26 mouse cellular contexts compared by ENCODE assay signal in the genomic region with DNA sequence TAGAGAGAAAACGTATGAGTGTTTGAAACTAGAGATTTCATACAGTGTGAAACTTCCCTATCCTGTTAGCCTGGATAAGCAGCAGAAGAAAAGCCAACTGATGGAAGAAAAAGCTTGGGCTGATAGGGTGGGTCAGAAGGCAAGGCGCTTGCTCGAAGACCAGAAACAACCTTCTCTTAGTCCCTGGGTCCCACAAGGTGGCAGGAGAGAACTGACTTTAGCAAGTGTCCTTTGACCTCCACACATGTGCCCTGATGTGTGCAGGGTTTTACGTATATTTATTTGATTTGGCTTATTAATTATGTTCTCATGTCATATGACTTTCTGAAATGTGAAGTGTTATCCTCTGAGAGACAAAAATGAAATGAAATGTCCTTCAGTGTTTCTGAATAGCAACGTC.
DNase-seq lines count a peak whose midpoint lies in the region; ATAC-seq and TF ChIP-seq lines count a peak whose summit lies in the region.
"Had no signal": no experiment of that assay in that cellular context is flagged by ENCODE, and none has a peak within 500 bp of the region (broad histone marks: within the 10 kb centered on the region; RNA-seq: fewer than 3 reads in every experiment).

No protein-coding gene starts in this region.

- H3K27ac ChIP-seq in gastrocnemius, adult 2 months: no peak overlapping the region
- no peak overlapping the region for H3K27ac ChIP-seq in kidney, adult 2 months (ENCODE audit: insufficient read depth, low read depth, low read length)
- no peak overlapping the region for H3K27ac ChIP-seq in midbrain, postnatal 0 days (ENCODE audit: low read depth, low read length)
- no peak overlapping the region for H3K27ac ChIP-seq in midbrain, embryonic 10.5 days (replicated peaks)
- no peak overlapping the region for H3K27ac ChIP-seq in CH12.LX (ENCODE audit: insufficient read depth, low read depth)
- H3K27ac ChIP-seq in hindbrain, embryonic 12.5 days: no peak overlapping the region
- H3K27ac ChIP-seq: embryonic facial prominence, embryonic 13.5 days; forebrain, embryonic 10.5 days; heart, embryonic 13.5 days; hindbrain, postnatal 0 days; intestine, embryonic 15.5 days; limb, embryonic 10.5 days; limb, embryonic 15.5 days; liver, embryonic 14.5 days; midbrain, embryonic 12.5 days; neural tube, embryonic 13.5 days had no signal

- peak; percentile 23; the same call in 1 of the 2 replicates for TF ChIP-seq CTCF in gastrocnemius, adult 2 months (IDR thresholded peaks at IDR 0.05)
- peak; percentile 33 for TF ChIP-seq CTCF in kidney, adult 2 months (conservative IDR thresholded peaks at IDR 0.05; ENCODE audit: insufficient read depth, insufficient read length, low read depth, low read length)
- peak; percentile 19 for TF ChIP-seq CTCF in midbrain, postnatal 0 days (IDR thresholded peaks at IDR 0.05)
- 0 out of 4 replicates have a peak, but pooled peaks of 1 of the 2 experiments have one; percentile 30 for TF ChIP-seq CTCF in CH12.LX (conservative IDR thresholded peaks at IDR 0.05 in 1 of 2, IDR thresholded peaks at IDR 0.05 in 1 of 2; ENCODE audit: low read depth in 2 of 2, low read length in 2 of 2)

- TF ChIP-seq RAD21 in CH12.LX (IDR thresholded peaks at IDR 0.05; ENCODE audit: low read depth, low read length): peak; percentile 45

- H3K27me3 ChIP-seq in kidney, adult 2 months (replicated peaks; ENCODE audit: control insufficient read depth, insufficient read depth, low read length): no peaks in the 10 kb centered on the region
- H3K27me3 ChIP-seq in midbrain, postnatal 0 days (ENCODE audit: insufficient read depth, low read length): no peaks in the 10 kb centered on the region
- H3K27me3 ChIP-seq in midbrain, embryonic 10.5 days (ENCODE audit: low read depth, poor library complexity, severe bottlenecking): no peaks in the 10 kb centered on the region
- no peaks in the 10 kb centered on the region for H3K27me3 ChIP-seq in CH12.LX (replicated peaks)
- H3K27me3 ChIP-seq in hindbrain, embryonic 12.5 days: no peaks in the 10 kb centered on the region
- H3K27me3 ChIP-seq: embryonic facial prominence, embryonic 13.5 days; heart, embryonic 13.5 days; intestine, embryonic 15.5 days; limb, embryonic 15.5 days; neural tube, embryonic 13.5 days had no signal

- no peak overlapping the region for H3K9ac ChIP-seq in midbrain, postnatal 0 days (replicated peaks; ENCODE audit: low read length, poor library complexity, severe bottlenecking)
- H3K9ac ChIP-seq in CH12.LX (ENCODE audit: insufficient read depth, low read depth): no peak overlapping the region
- no peak overlapping the region for H3K9ac ChIP-seq in hindbrain, embryonic 12.5 days
- H3K9ac ChIP-seq: embryonic facial prominence, embryonic 13.5 days; forebrain, postnatal 0 days; heart, embryonic 13.5 days; intestine, embryonic 15.5 days; limb, embryonic 15.5 days; liver, embryonic 14.5 days; lung, embryonic 14.5 days; midbrain, embryonic 12.5 days; neural tube, embryonic 13.5 days had no signal

- no peaks in the 10 kb centered on the region for H3K36me3 ChIP-seq in kidney, adult 2 months (ENCODE audit: control insufficient read depth, insufficient read depth, low read length)
- no peaks in the 10 kb centered on the region for H3K36me3 ChIP-seq in midbrain, postnatal 0 days (ENCODE audit: insufficient read depth, low read length)
- H3K36me3 ChIP-seq in midbrain, embryonic 10.5 days: no peaks in the 10 kb centered on the region
- H3K36me3 ChIP-seq in CH12.LX (replicated peaks in 1 of 2; ENCODE audit: control insufficient read depth in 1 of 2, insufficient read depth in 1 of 2, low read length in 1 of 2): peaks cover 8 to 39% of the 10 kb centered on the region in 2 experiments
- no peaks in the 10 kb centered on the region for H3K36me3 ChIP-seq in hindbrain, embryonic 12.5 days
- H3K36me3 ChIP-seq: forebrain, embryonic 10.5 days; heart, embryonic 13.5 days; intestine, embryonic 15.5 days; limb, embryonic 10.5 days; midbrain, embryonic 12.5 days had no signal

- no peak overlapping the region for H3K4me2 ChIP-seq in midbrain, postnatal 0 days (ENCODE audit: low read depth, low read length, poor library complexity, severe bottlenecking)
- H3K4me2 ChIP-seq in CH12.LX (ENCODE audit: insufficient read depth, low read depth, poor library complexity, severe bottlenecking): no peak overlapping the region
- no peak overlapping the region for H3K4me2 ChIP-seq in hindbrain, embryonic 12.5 days (replicated peaks)
- H3K4me2 ChIP-seq: embryonic facial prominence, embryonic 13.5 days; heart, embryonic 13.5 days; intestine, embryonic 15.5 days; limb, embryonic 15.5 days; lung, embryonic 14.5 days; midbrain, embryonic 12.5 days; neural tube, embryonic 13.5 days had no signal

- in situ Hi-C loops in CH12.LX (cut with MboI; ENCODE audit: low pct_ligation_motif_present, low pct_unique_long_range_greater_than_20kb, low sequenced_read_pairs): no loop called here

- no peaks in the 10 kb centered on the region for H3K9me3 ChIP-seq in midbrain, postnatal 0 days (ENCODE audit: low read length)
- H3K9me3 ChIP-seq in midbrain, embryonic 10.5 days (replicated peaks): no peaks in the 10 kb centered on the region
- H3K9me3 ChIP-seq in CH12.LX (replicated peaks; ENCODE audit: low read length): no peaks in the 10 kb centered on the region
- no peaks in the 10 kb centered on the region for H3K9me3 ChIP-seq in hindbrain, embryonic 12.5 days (replicated peaks)
- H3K9me3 ChIP-seq: embryonic facial prominence, embryonic 13.5 days; forebrain, embryonic 10.5 days; heart, embryonic 13.5 days; intestine, embryonic 15.5 days; limb, embryonic 10.5 days; limb, embryonic 15.5 days; midbrain, embryonic 12.5 days; neural tube, embryonic 13.5 days had no signal

- WGBS in kidney, adult 2 months: 91% methylated on average over 5 of the region's 5 CpGs
- 86% methylated on average over 5 of the region's 5 CpGs for WGBS in midbrain, postnatal 0 days
- 82% methylated on average over 5 of the region's 5 CpGs for WGBS in midbrain, embryonic 10.5 days
- WGBS in hindbrain, embryonic 12.5 days: 78% methylated on average over 5 of the region's 5 CpGs

- intact Hi-C loops in gastrocnemius, adult 2 months (cut with DNase I): no loop called here

- DNase-seq in gastrocnemius, adult 2 months: no peak
- no peak for DNase-seq in gastrocnemius, postnatal 10 days
- DNase-seq in kidney, adult 2 months: no peak
- DNase-seq in kidney, postnatal 25 days: no peak
- DNase-seq in midbrain, postnatal 0 days (ENCODE audit: low spot score): no peak
- DNase-seq in midbrain, embryonic 10.5 days (ENCODE audit: low spot score): no peak
- no peak for DNase-seq in CH12.LX (ENCODE audit: extremely low read depth)
- DNase-seq: adrenal gland, postnatal 25 days; cerebellum, adult 18-20 months; cerebellum, postnatal 10 days; forebrain, postnatal 0 days; gastrocnemius, postnatal 14 days; heart, postnatal 14 days; kidney, postnatal 4 days; lung, embryonic 14.5 days had no signal

- no peaks in the 10 kb centered on the region for H3K79me2 ChIP-seq in CH12.LX (replicated peaks; ENCODE audit: control insufficient read depth, extremely low read depth, insufficient read depth, poor library complexity, severe bottlenecking)

- TF ChIP-seq POLR2A in kidney, adult 2 months (IDR thresholded peaks at IDR 0.05; ENCODE audit: low read depth, low read length): no peak
- TF ChIP-seq POLR2A in CH12.LX (IDR thresholded peaks at IDR 0.05; ENCODE audit: low read depth, low read length): no peak

- H3K4me1 ChIP-seq in kidney, adult 2 months (ENCODE audit: control insufficient read depth, insufficient read depth, low read length): no peaks in the 10 kb centered on the region
- no peaks in the 10 kb centered on the region for H3K4me1 ChIP-seq in midbrain, postnatal 0 days (ENCODE audit: insufficient read depth, low read length)
- H3K4me1 ChIP-seq in midbrain, embryonic 10.5 days: peaks cover 31% of the 10 kb centered on the region
- H3K4me1 ChIP-seq in CH12.LX (ENCODE audit: control insufficient read depth in 1 of 2, insufficient read depth in 2 of 2): peaks cover 0 to 20% of the 10 kb centered on the region in 2 experiments; a peak in 2 of 4 replicates
- peaks cover 3% of the 10 kb centered on the region; the same call in 1 of the 2 replicates for H3K4me1 ChIP-seq in hindbrain, embryonic 12.5 days

- no peak for ATAC-seq in midbrain, postnatal 0 days (ENCODE audit: low FRiP score)
- no peak for ATAC-seq in hindbrain, embryonic 12.5 days (ENCODE audit: low FRiP score)
- ATAC-seq: forebrain, postnatal 0 days; hindbrain, postnatal 0 days; intestine, embryonic 15.5 days had no signal

- dilution Hi-C loops in CH12.LX (cut with MboI; ENCODE audit: extremely low pct_ligation_motif_present, extremely low pct_unique_long_range_greater_than_20kb, low sequenced_read_pairs): no loop called here

- H3K4me3 ChIP-seq in gastrocnemius, adult 2 months: no peak overlapping the region
- H3K4me3 ChIP-seq in kidney, adult 2 months (ENCODE audit: insufficient read depth, low read depth, low read length): no peak overlapping the region
- H3K4me3 ChIP-seq in midbrain, postnatal 0 days (ENCODE audit: low read depth, low read length): no peak overlapping the region
- H3K4me3 ChIP-seq in midbrain, embryonic 10.5 days: no peak overlapping the region
- H3K4me3 ChIP-seq in CH12.LX (replicated peaks in 1 of 3; ENCODE audit: low read depth in 2 of 3, low read length in 2 of 3, poor library complexity in 1 of 3): no peak overlapping the region
- H3K4me3 ChIP-seq in hindbrain, embryonic 12.5 days: no peak overlapping the region
- H3K4me3 ChIP-seq: embryonic facial prominence, embryonic 13.5 days; forebrain, embryonic 10.5 days; heart, embryonic 13.5 days; intestine, embryonic 15.5 days; limb, embryonic 10.5 days; limb, embryonic 15.5 days; midbrain, embryonic 12.5 days; neural tube, embryonic 13.5 days had no signal

- TF ChIP-seq EP300 in CH12.LX (IDR thresholded peaks at IDR 0.05; ENCODE audit: low read length): no peak

TF ChIP-seq in CH12.LX, 34 proteins besides CTCF, POLR2A, EP300 and RAD21:
- no peak for TF ChIP-seq BHLHE40 (IDR thresholded peaks at IDR 0.05; ENCODE audit: low read depth, low read length)
- no peak for TF ChIP-seq POLR2AphosphoS2 (IDR thresholded peaks at IDR 0.05; ENCODE audit: low read depth, low read length)
- no peak for TF ChIP-seq TCF12 (IDR thresholded peaks at IDR 0.05; ENCODE audit: low read depth, low read length)
- TF ChIP-seq SMC3 (IDR thresholded peaks at IDR 0.05; ENCODE audit: low read depth, low read length): peak; percentile 19; the same call in 1 of the 2 replicates
TF ChIP-seq in CH12.LX: peak in this region for 1.
